Mouse (Mus musculus) kidney, embryonic 15.5 days (tissue): ENCODE data around the gene Bgn. TPM values are rescaled to one million over a fixed set of nuclear protein-coding genes. Genes with fewer than 3 reads are reported as not detected.

Source experiments
- ATAC-seq: fragments of 200-750 bp; cut with Nextera tagmentation; replicated peaks from 2 replicates; pipeline ENCODE4 v1.8.0; 2017; ENCODE audit warnings: moderate TSS enrichment; ENCODE audit not compliant: low FRiP score
- H3K27ac ChIP-seq: fragments of 300-500 bp; sonication (generic); 2 replicates; pipeline ENCODE4 v1.5.1; 2015; ENCODE audit warnings: mild to moderate bottlenecking, inconsistent platforms
- H3K27me3 ChIP-seq: fragments of 300-500 bp; sonication (generic); 2 replicates; pipeline ENCODE4 v1.6.1; 2015; ENCODE audit warnings: inconsistent platforms
- H3K36me3 ChIP-seq: fragments of 300-500 bp; sonication (generic); 2 replicates; pipeline ENCODE4 v1.6.1; 2015; ENCODE audit warnings: inconsistent platforms
- H3K4me1 ChIP-seq: fragments of 300-500 bp; sonication (generic); 2 replicates; pipeline ENCODE4 v1.6.1; 2015; ENCODE audit warnings: inconsistent platforms
- H3K4me2 ChIP-seq: fragments of 300-500 bp; sonication (generic); 2 replicates; pipeline ENCODE4 v1.6.1; 2015; ENCODE audit warnings: moderate library complexity, mild to moderate bottlenecking, inconsistent platforms
- H3K4me3 ChIP-seq: fragments of 300-500 bp; sonication (generic); replicated peaks from 2 replicates; pipeline ENCODE4 v1.5.1; 2015; ENCODE audit warnings: mild to moderate bottlenecking, inconsistent platforms
- H3K9ac ChIP-seq: fragments of 300-500 bp; sonication (generic); 2 replicates; pipeline ENCODE4 v1.6.1; 2015; ENCODE audit warnings: mild to moderate bottlenecking, inconsistent platforms
- H3K9me3 ChIP-seq: fragments of 300-500 bp; sonication (generic); replicated peaks from 2 replicates; pipeline ENCODE4 v1.6.1; 2016; ENCODE audit warnings: inconsistent platforms
- WGBS: fragments of 180-500 bp; shearing (Covaris S2); methylation state at CpG from one replicate; pipeline ENCODE4 v1.1.7; 2015; ENCODE audit warnings: mixed read lengths; 5-methylcytosine and 5-hydroxymethylcytosine counted together
- polyA plus RNA-seq: library from polyadenylated mRNA; unstranded; fragments of >200 nt; fragmentation: Nextera tagmentation; extraction: Ambion mirVana; gene quantifications from 2 replicates; pipeline ENCODE4 v1.2.1, GENCODE M21; 2015

The Bgn gene
- polyA plus RNA-seq, 1 experiment from 2014 or later, result 96.4 TPM

GRCm38 (mm10) chrX:73525223-73526140 is 42.1 kb downstream of the Bgn start:
- ATAC-seq, result no peak
- no peak overlapping the region for H3K9ac ChIP-seq
- H3K9me3 ChIP-seq, result no peaks in the 10 kb centered on the region
- H3K4me3 ChIP-seq, result no peak overlapping the region
- H3K27me3 ChIP-seq, result peaks cover 34% of the 10 kb centered on the region
- 77% methylated on average over 9 of the region's 9 CpGs for WGBS
- H3K27ac ChIP-seq, result no peak overlapping the region
- H3K4me2 ChIP-seq, result no peak overlapping the region
- H3K36me3 ChIP-seq, result no peaks in the 10 kb centered on the region
- H3K4me1 ChIP-seq, result no peaks in the 10 kb centered on the region

GRCm38 (mm10) chrX:73526410-73526887 is 43.0 kb downstream of the Bgn start:
- WGBS, result 54% methylated on average over 3 of the region's 3 CpGs
- no peak for ATAC-seq
- Histone ChIP-seq H3K36me3 (no peaks in the 10 kb centered on the region), H3K27me3 (peaks cover 34% of the 10 kb centered on the region), H3K4me2 (no peak overlapping the region), H3K9ac (no peak overlapping the region), H3K4me3 (no peak overlapping the region), H3K27ac (no peak overlapping the region), H3K4me1 (no peaks in the 10 kb centered on the region), H3K9me3 (no peaks in the 10 kb centered on the region)

- Histone ChIP-seq H3K36me3 (no peaks in the 10 kb centered on the region), H3K4me1 (no peaks in the 10 kb centered on the region), H3K9me3 (no peaks in the 10 kb centered on the region), H3K9ac (no peak overlapping the region), H3K27me3 (peaks cover 28% of the 10 kb centered on the region), H3K27ac (no peak overlapping the region), H3K4me2 (no peak overlapping the region), H3K4me3 (no peak overlapping the region)
- no peak for ATAC-seq
- WGBS, result 88% methylated on average over 7 of the region's 7 CpGs
Observed at GRCm38 (mm10) chrX:73537875-73538274, 54.5 kb downstream of the Bgn start.

- WGBS, result 53% methylated on average over 3 of the region's 3 CpGs
- Histone ChIP-seq H3K27me3 (peaks cover 16% of the 10 kb centered on the region), H3K4me1 (no peaks in the 10 kb centered on the region), H3K9me3 (no peaks in the 10 kb centered on the region), H3K27ac (no peak overlapping the region), H3K4me3 (no peak overlapping the region), H3K9ac (no peak overlapping the region), H3K4me2 (no peak overlapping the region), H3K36me3 (no peaks in the 10 kb centered on the region)
- ATAC-seq, result no peak
Observed at GRCm38 (mm10) chrX:73543340-73543739, 59.9 kb downstream of the Bgn start.

Other genes starting within 250 kb of the Bgn start
- gene Xlr4c, start 240.5 kb upstream of the Bgn start, polyA plus RNA-seq, result 0.22 and 0.30 TPM in 2 replicates
- not detected in 2 replicates for gene Xlr3c, start 218.2 kb upstream of the Bgn start, polyA plus RNA-seq
- not detected in 2 replicates for gene Xlr5a, start 190.6 kb upstream of the Bgn start, polyA plus RNA-seq
- not detected in 2 replicates for gene Xlr5c, start 190.6 kb upstream of the Bgn start, polyA plus RNA-seq
- gene Gm45015, start 146.8 kb upstream of the Bgn start, polyA plus RNA-seq, result not detected in 2 replicates
- 13.3 and 14.3 TPM in 2 replicates for gene Zfp275, start 141.0 kb upstream of the Bgn start, polyA plus RNA-seq
- not detected in 2 replicates for gene Gm18336, start 84.9 kb upstream of the Bgn start, polyA plus RNA-seq
- gene Zfp92, start 72.5 kb upstream of the Bgn start, polyA plus RNA-seq, result 0.06 TPM in 1 of 2 replicates, not detected in the other
- gene Trex2, start 48.3 kb upstream of the Bgn start, polyA plus RNA-seq, result 0.26 TPM in 1 of 2 replicates, not detected in the other
- 66.0 and 71.5 TPM in 2 replicates for gene Haus7, start 24.6 kb upstream of the Bgn start, polyA plus RNA-seq
- gene Atp2b3, start 19.5 kb downstream of the Bgn start, polyA plus RNA-seq, result 0.31 and 0.36 TPM in 2 replicates
- 27.9 and 29.3 TPM in 2 replicates for gene Dusp9, start 155.8 kb downstream of the Bgn start, polyA plus RNA-seq
- gene Pnck, start 176.5 kb downstream of the Bgn start, polyA plus RNA-seq, result 14.5 and 17.3 TPM in 2 replicates
- gene Slc6a8, start 189.5 kb downstream of the Bgn start, polyA plus RNA-seq, result 7.1 and 7.9 TPM in 2 replicates
- 256 and 267 TPM in 2 replicates for gene Bcap31, start 232.6 kb downstream of the Bgn start, polyA plus RNA-seq
- gene Abcd1, start 233.0 kb downstream of the Bgn start, polyA plus RNA-seq, result 12.4 and 15.2 TPM in 2 replicates